Mouse (Mus musculus) megakaryocyte, embryonic 14.5 days (primary cell): ENCODE measurements at regions not wholly inside any gene's neighbourhood (a gene's known extent, or its start where the extent isn't known, plus 50 kb on each side); places are given as distances from the start of the nearest gene placed in this dataset.

Experiments used
- FLI1 ChIP-seq: IDR thresholded peaks from 2 replicates; pipeline ENCODE4 v1.6.1; 2012; ENCODE audit warnings: low read length, inconsistent platforms, mixed read lengths
- GATA1 ChIP-seq: IDR thresholded peaks from 3 replicates; pipeline ENCODE4 v1.6.1; 2012; ENCODE audit warnings: mixed read lengths, low read length, inconsistent platforms, borderline replicate concordance

GRCm38 (mm10) chr3:38052941-38053340 is 328.7 kb upstream of the Gm5148 start:
- TF ChIP-seq GATA1, result no peak
- TF ChIP-seq FLI1, result no peak
